Mouse (Mus musculus) small intestine, adult 2 months (tissue): ENCODE measurements around the gene Nudt1.

ENCODE experiments used
- CTCF ChIP-seq: fragments of 200-500 bp; IDR thresholded peaks from 2 replicates; pipeline ENCODE4 v1.5.1; 2012; ENCODE audit warnings: low read depth, mild to moderate bottlenecking, control low read depth, inconsistent platforms, low read length, moderate library complexity, mixed read lengths; ENCODE audit not compliant: insufficient replicate concordance, insufficient read length; ENCODE audit errors: extremely low read depth
- POLR2A ChIP-seq: fragments of 200-500 bp; IDR thresholded peaks from 2 replicates; pipeline ENCODE4 v1.6.1; 2012; ENCODE audit warnings: low read depth, mild to moderate bottlenecking, control low read depth, inconsistent platforms, low read length, moderate library complexity

GRCm38 (mm10) chr5:140345244-140345643 is 23.8 kb downstream of the Nudt1 start:
- TF ChIP-seq CTCF = no peak
- no peak for TF ChIP-seq POLR2A
